Mouse (Mus musculus): Measurements from ENCODE around the gene Msantd1. TPM values are rescaled to one million over a fixed set of nuclear protein-coding genes. Genes with fewer than 3 reads are reported as not detected.

Msantd1 gene
- polyA plus RNA-seq (2015; fragmentation: Illumina TruSeq; extraction: RNeasy Lipid Tissue Mini Kit (QIAGEN cat#74804); ENCODE audit: insufficient read depth, low read depth, low replicate concordance), result 2.8 TPM

GRCm38 (mm10) chr5:34907910-34908725 is at the start of gene Msantd1:
Msantd1 (plus strand) TSS chr5:34908012.

GRCm38 (mm10) chr5:34948861-34949760 is 41.3 kb downstream of the Msantd1 start, which contains the start of gene Rgs12:
Rgs12 (plus strand) TSS chr5:34949445.

Other genes with a start within 250 kb of the Msantd1 start
- gene Nop14, start 247.9 kb upstream of the Msantd1 start, polyA plus RNA-seq (2015; fragmentation: Illumina TruSeq; extraction: RNeasy Lipid Tissue Mini Kit (QIAGEN cat#74804); ENCODE audit: insufficient read depth, low read depth, low replicate concordance), result 8.3 TPM
- gene Grk4, start 247.6 kb upstream of the Msantd1 start, polyA plus RNA-seq (2015; fragmentation: Illumina TruSeq; extraction: RNeasy Lipid Tissue Mini Kit (QIAGEN cat#74804); ENCODE audit: insufficient read depth, low read depth, low replicate concordance), result 1.7 TPM
- 3.5 TPM for gene Htt, start 146.3 kb upstream of the Msantd1 start, polyA plus RNA-seq (2015; fragmentation: Illumina TruSeq; extraction: RNeasy Lipid Tissue Mini Kit (QIAGEN cat#74804); ENCODE audit: insufficient read depth, low read depth, low replicate concordance)
- gene Rgs12, start 41.4 kb downstream of the Msantd1 start, polyA plus RNA-seq (2015; fragmentation: Illumina TruSeq; extraction: RNeasy Lipid Tissue Mini Kit (QIAGEN cat#74804); ENCODE audit: insufficient read depth, low read depth, low replicate concordance), result 8.1 TPM
- gene Hgfac, start 133.5 kb downstream of the Msantd1 start, polyA plus RNA-seq (2015; fragmentation: Illumina TruSeq; extraction: RNeasy Lipid Tissue Mini Kit (QIAGEN cat#74804); ENCODE audit: insufficient read depth, low read depth, low replicate concordance), result 69.7 TPM
- 0.55 TPM for gene Dok7, start 148.8 kb downstream of the Msantd1 start, polyA plus RNA-seq (2015; fragmentation: Illumina TruSeq; extraction: RNeasy Lipid Tissue Mini Kit (QIAGEN cat#74804); ENCODE audit: insufficient read depth, low read depth, low replicate concordance)
- 16.4 TPM for gene Lrpap1, start 197.8 kb downstream of the Msantd1 start, polyA plus RNA-seq (2015; fragmentation: Illumina TruSeq; extraction: RNeasy Lipid Tissue Mini Kit (QIAGEN cat#74804); ENCODE audit: insufficient read depth, low read depth, low replicate concordance)